Mouse (Mus musculus) cerebellum, adult 2 months (tissue): Measurements from ENCODE around the gene Cnot10.

ENCODE experiments used
- CTCF ChIP-seq: fragments of 200-500 bp; IDR thresholded peaks from 2 replicates; pipeline ENCODE4 v1.5.1; 2011; ENCODE audit warnings: low read depth, mild to moderate bottlenecking, control low read depth, low read length, moderate library complexity, borderline replicate concordance; ENCODE audit not compliant: insufficient read depth
- POLR2A ChIP-seq: fragments of 200-500 bp; IDR thresholded peaks from 2 replicates; pipeline ENCODE4 v1.6.1; 2011; ENCODE audit warnings: low read length, control low read depth, borderline replicate concordance; ENCODE audit not compliant: insufficient read depth

- TF ChIP-seq CTCF (no peak), POLR2A (no peak)
Observed at GRCm38 (mm10) chr9:114621149-114621548, 18.8 kb downstream of the Cnot10 start.
